Mouse (Mus musculus) liver, postnatal 0 days (tissue): ENCODE results near the gene Lrit3. TPM values are rescaled to one million over a fixed set of nuclear protein-coding genes. Genes with fewer than 3 reads are reported as not detected.

ENCODE experiments used
- ATAC-seq: fragments of 200-750 bp; cut with Nextera tagmentation; 2 replicates; pipeline ENCODE4 v1.8.0; 2017; ENCODE audit warnings: mild to moderate bottlenecking, moderate library complexity
- DNase-seq: peaks from one replicate; pipeline ENCODE4 v3.0.0-alpha.2; 2016
- H3K27ac ChIP-seq: fragments of 300-500 bp; sonication (generic); 2 replicates; pipeline ENCODE4 v1.5.1; 2014; ENCODE audit warnings: antibody characterized with exemption, moderate library complexity, mild to moderate bottlenecking, low read depth
- H3K27me3 ChIP-seq: fragments of 300-500 bp; sonication (generic); 2 replicates; pipeline ENCODE4 v1.6.1; 2014; ENCODE audit warnings: low read length, control low read depth, mixed read lengths; ENCODE audit not compliant: insufficient read depth
- H3K36me3 ChIP-seq: fragments of 300-500 bp; sonication (generic); replicated peaks from 2 replicates; pipeline ENCODE4 v1.6.1; 2014; ENCODE audit warnings: mild to moderate bottlenecking, control low read depth, low read length, moderate library complexity, mixed read lengths; ENCODE audit not compliant: insufficient read depth
- H3K4me1 ChIP-seq: fragments of 300-500 bp; sonication (generic); 2 replicates; pipeline ENCODE4 v1.6.1; 2014; ENCODE audit warnings: antibody characterized with exemption, mild to moderate bottlenecking, control low read depth; ENCODE audit not compliant: insufficient read depth
- H3K4me2 ChIP-seq: fragments of 300-500 bp; sonication (generic); 2 replicates; pipeline ENCODE4 v1.6.1; 2014; ENCODE audit warnings: low read depth, mild to moderate bottlenecking, low read length, moderate library complexity, mixed read lengths
- H3K4me3 ChIP-seq: fragments of 300-500 bp; sonication (generic); 2 replicates; pipeline ENCODE4 v1.5.1; 2014; ENCODE audit warnings: low read depth, low read length
- H3K9ac ChIP-seq: fragments of 300-500 bp; sonication (generic); replicated peaks from 2 replicates; pipeline ENCODE4 v1.6.1; 2014; ENCODE audit warnings: mild to moderate bottlenecking, moderate library complexity
- H3K9me3 ChIP-seq: fragments of 300-500 bp; sonication (generic); 2 replicates; pipeline ENCODE4 v1.6.1; 2016; ENCODE audit warnings: mild to moderate bottlenecking, control low read depth, low read length, mixed read lengths
- CTCF ChIP-seq: sonication (generic); IDR thresholded peaks from 2 replicates; pipeline ENCODE4 v1.5.1; 2016; ENCODE audit warnings: antibody characterized with exemption, low read depth
- EP300 ChIP-seq: IDR thresholded peaks from 2 replicates; pipeline ENCODE4 v1.6.1; 2016; ENCODE audit warnings: antibody characterized with exemption, low read depth, mild to moderate bottlenecking
- WGBS: fragments of 180-500 bp; shearing (Covaris S2); extraction: QIAGEN DNeasy Blood & Tissue Kit; methylation state at CpG from one replicate; pipeline ENCODE4 v1.1.7; 2014; ENCODE audit not compliant: insufficient replicate concordance; 5-methylcytosine and 5-hydroxymethylcytosine counted together
- polyA plus RNA-seq: library from polyadenylated mRNA; unstranded; fragments of >200 nt; fragmentation: Nextera tagmentation; extraction: Ambion mirVana; gene quantifications from 2 replicates; pipeline ENCODE4 v1.2.1, GENCODE M21; 2015

Lrit3 gene
- polyA plus RNA-seq = not detected in 2 replicates

GRCm38 (mm10) chr3:129803765-129804164 lies at the start of gene Lrit3:
Gene Lrit3 (minus strand): TSS chr3:129804030.
- no peak within 1 kb of the TSS for H3K4me2 ChIP-seq

GRCm38 (mm10) chr3:129846846-129847245 lies 43.0 kb upstream of the Lrit3 start:
- DNase-seq (no peak), ATAC-seq (0 out of 2 replicates have a peak, but pooled peaks have one; percentile 21)
- Histone ChIP-seq H3K9ac (peak overlapping the region; percentile 27; the same call in 1 of the 2 replicates), H3K27me3 (no peaks in the 10 kb centered on the region), H3K27ac (peak overlapping the region; percentile 85), H3K4me1 (peaks cover 9% of the 10 kb centered on the region), H3K9me3 (no peaks in the 10 kb centered on the region), H3K4me2 (peak overlapping the region; percentile 53), H3K36me3 (no peaks in the 10 kb centered on the region; the same call in 1 of the 2 replicates), H3K4me3 (peak overlapping the region; percentile 36)
- TF ChIP-seq EP300 = no peak
- TF ChIP-seq CTCF = no peak
- 62% methylated on average over 7 of the region's 7 CpGs for WGBS

More at GRCm38 (mm10) chr3:129803765-129804164, at the start of gene Lrit3:
- Histone ChIP-seq H3K27me3 (no peaks in the 10 kb centered on the region), H3K36me3 (no peaks in the 10 kb centered on the region), H3K4me1 (no peaks in the 10 kb centered on the region), H3K9me3 (no peaks in the 10 kb centered on the region), H3K27ac (no peak within 1 kb of the TSS), H3K4me3 (no peak within 1 kb of the TSS), H3K9ac (no peak within 1 kb of the TSS)
- 76% methylated on average over 10 of the region's 10 CpGs for WGBS
- no peak for ATAC-seq
- no peak for DNase-seq
- no peak for TF ChIP-seq EP300
- no peak for TF ChIP-seq CTCF

- peak overlapping the region; percentile 53 for H3K4me2 ChIP-seq
- no peaks in the 10 kb centered on the region for H3K27me3 ChIP-seq
- 0 out of 2 replicates have a peak overlapping the region, but pooled peaks have one; percentile 27 for H3K9ac ChIP-seq
- WGBS = 42% methylated on average over 2 of the region's 2 CpGs
- no peaks in the 10 kb centered on the region; the same call in 1 of the 2 replicates for H3K36me3 ChIP-seq
- H3K4me1 ChIP-seq = peaks cover 9% of the 10 kb centered on the region
- H3K27ac ChIP-seq = peak overlapping the region; percentile 85
- TF ChIP-seq EP300 (no peak), CTCF (no peak)
- ATAC-seq (peak; percentile 94), DNase-seq (no peak)
- no peaks in the 10 kb centered on the region for H3K9me3 ChIP-seq
- peak overlapping the region; percentile 36 for H3K4me3 ChIP-seq
These were observed 42.0 kb upstream of the Lrit3 start for GRCm38 (mm10) chr3:129845868-129846267.

- Histone ChIP-seq H3K4me1 (peaks cover 21% of the 10 kb centered on the region), H3K4me3 (peak overlapping the region; percentile 41), H3K27me3 (no peaks in the 10 kb centered on the region), H3K27ac (0 out of 2 replicates have a peak overlapping the region, but pooled peaks have one; percentile 89), H3K9ac (0 out of 2 replicates have a peak overlapping the region, but pooled peaks have one; percentile 44), H3K4me2 (peak overlapping the region; percentile 63), H3K36me3 (no peaks in the 10 kb centered on the region), H3K9me3 (no peaks in the 10 kb centered on the region)
- ATAC-seq = peak; percentile 74
- TF ChIP-seq CTCF (no peak), EP300 (no peak)
- WGBS = 44% methylated on average over 6 of the region's 7 CpGs
- DNase-seq = peak; percentile 65
These were observed 34.2 kb upstream of the Lrit3 start for GRCm38 (mm10) chr3:129838017-129838416.

GRCm38 (mm10) chr3:129836965-129837364 lies 33.1 kb upstream of the Lrit3 start:
- H3K4me2 ChIP-seq = peak overlapping the region; percentile 63
- no peaks in the 10 kb centered on the region for H3K27me3 ChIP-seq
- DNase-seq (no peak), ATAC-seq (no peak)
- peaks cover 21% of the 10 kb centered on the region for H3K4me1 ChIP-seq
- peak overlapping the region; percentile 41 for H3K4me3 ChIP-seq
- no peak for TF ChIP-seq CTCF
- no peak for TF ChIP-seq EP300
- no peaks in the 10 kb centered on the region for H3K36me3 ChIP-seq
- 52% methylated on average over 6 of the region's 6 CpGs for WGBS
- no peaks in the 10 kb centered on the region for H3K9me3 ChIP-seq
- peak overlapping the region; percentile 44; the same call in 1 of the 2 replicates for H3K9ac ChIP-seq
- H3K27ac ChIP-seq = peak overlapping the region; percentile 89

GRCm38 (mm10) chr3:129836051-129836697 lies 32.3 kb upstream of the Lrit3 start:
- DNase-seq = peak; percentile 55
- Histone ChIP-seq H3K4me2 (peak overlapping the region; percentile 63), H3K36me3 (no peaks in the 10 kb centered on the region), H3K9me3 (no peaks in the 10 kb centered on the region), H3K27ac (peak overlapping the region; percentile 89), H3K9ac (no peak overlapping the region), H3K4me1 (peaks cover 21% of the 10 kb centered on the region), H3K27me3 (no peaks in the 10 kb centered on the region), H3K4me3 (peak overlapping the region; percentile 41)
- ATAC-seq = peak; percentile 75
- TF ChIP-seq EP300 (no peak), CTCF (no peak)
- WGBS = 17% methylated on average over 11 of the region's 11 CpGs
